Mouse (Mus musculus) kidney, embryonic 16.5 days (tissue): ENCODE data around the gene Nudt13. TPM values are rescaled to one million over a fixed set of nuclear protein-coding genes. Genes with fewer than 3 reads are reported as not detected.
A peak's percentile ranks its signal among the peaks of the same experiment; 100 is the strongest.

Source experiments
- ATAC-seq: fragments of 200-750 bp; cut with Nextera tagmentation; 2 replicates; pipeline ENCODE4 v1.8.0; 2017; ENCODE audit warnings: moderate TSS enrichment; ENCODE audit not compliant: low FRiP score, low TSS enrichment
- H3K27ac ChIP-seq: fragments of 300-500 bp; sonication (generic); 2 replicates; pipeline ENCODE4 v1.5.1; 2014; ENCODE audit warnings: low read length
- H3K27me3 ChIP-seq: fragments of 300-500 bp; sonication (generic); 2 replicates; pipeline ENCODE4 v1.6.1; 2014; ENCODE audit warnings: low read length, control low read depth, mixed read lengths; ENCODE audit not compliant: insufficient read depth
- H3K36me3 ChIP-seq: fragments of 300-500 bp; sonication (generic); 2 replicates; pipeline ENCODE4 v1.6.1; 2014; ENCODE audit warnings: low read length, control low read depth, mixed read lengths; ENCODE audit not compliant: insufficient read depth
- H3K4me1 ChIP-seq: fragments of 300-500 bp; sonication (generic); 2 replicates; pipeline ENCODE4 v1.6.1; 2014; ENCODE audit warnings: low read length, control low read depth, mixed read lengths; ENCODE audit not compliant: insufficient read depth
- H3K4me2 ChIP-seq: fragments of 300-500 bp; sonication (generic); replicated peaks from 2 replicates; pipeline ENCODE4 v1.6.1; 2014; ENCODE audit warnings: low read depth, low read length
- H3K4me3 ChIP-seq: fragments of 300-500 bp; sonication (generic); 2 replicates; pipeline ENCODE4 v1.5.1; 2014; ENCODE audit warnings: mild to moderate bottlenecking, low read length
- H3K9ac ChIP-seq: fragments of 300-500 bp; sonication (generic); replicated peaks from 2 replicates; pipeline ENCODE4 v1.6.1; 2014; ENCODE audit warnings: low read length
- H3K9me3 ChIP-seq: fragments of 300-500 bp; sonication (generic); 2 replicates; pipeline ENCODE4 v1.6.1; 2016; ENCODE audit warnings: low read length, control low read depth
- WGBS: fragments of 180-500 bp; shearing (Covaris S2); extraction: QIAGEN DNeasy Blood & Tissue Kit; methylation state at CpG from one replicate; pipeline ENCODE4 v1.1.7; 2014; 5-methylcytosine and 5-hydroxymethylcytosine counted together
- polyA plus RNA-seq: library from polyadenylated mRNA; unstranded; fragments of >200 nt; fragmentation: Nextera tagmentation; extraction: Ambion mirVana; gene quantifications from 2 replicates; pipeline ENCODE4 v1.2.1, GENCODE M21; 2015

The Nudt13 gene
- 13.9 and 21.0 TPM in 2 replicates for polyA plus RNA-seq

DNA sequence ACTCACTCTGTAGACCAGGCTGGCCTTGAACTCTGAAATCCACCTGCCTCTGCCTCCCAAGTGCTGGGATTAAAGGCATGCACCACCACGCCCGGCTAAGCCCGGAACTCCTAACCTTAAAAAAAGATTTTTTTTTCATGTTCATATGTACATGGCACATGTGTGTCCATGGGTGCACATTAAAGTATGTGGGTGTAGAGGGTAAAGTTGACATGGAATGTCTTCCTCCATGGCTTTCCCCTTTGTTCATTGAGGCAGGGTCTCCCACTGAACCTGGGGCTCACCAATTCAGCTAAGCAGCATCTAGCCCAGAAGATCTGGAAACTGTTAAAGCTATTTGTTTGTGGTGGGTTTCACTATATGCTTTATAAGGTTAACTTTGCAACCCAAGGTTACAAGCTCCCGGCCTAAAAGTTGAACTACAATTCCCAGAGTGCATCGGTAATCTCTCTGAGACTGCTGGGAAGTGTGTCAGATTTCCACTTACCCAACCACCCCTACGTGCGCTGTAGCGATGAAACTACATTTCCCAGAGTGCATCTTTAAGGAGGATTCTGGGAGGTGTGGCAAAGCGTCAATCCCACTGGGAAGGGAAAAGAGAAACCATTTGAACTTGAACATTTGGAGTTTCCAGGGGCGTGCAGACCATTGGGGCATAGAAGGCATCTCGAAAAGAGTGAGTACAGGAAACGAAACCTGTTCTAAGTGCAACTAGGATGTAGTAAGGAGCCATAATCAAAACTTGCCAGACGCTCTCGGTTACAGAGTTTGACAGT lies at the start of gene Nudt13:
Gene Nudt13 (plus strand): TSS at position 581 of the 776 bp plus-strand sequence.
- WGBS = 22% methylated on average over 14 of the region's 14 CpGs
- Histone ChIP-seq H3K4me1 (peaks cover 11% of the 10 kb centered on the region), H3K4me2 (peak within 1 kb of the TSS; percentile 63), H3K36me3 (no peaks in the 10 kb centered on the region), H3K9ac (peak within 1 kb of the TSS; percentile 71), H3K27me3 (no peaks in the 10 kb centered on the region), H3K27ac (no peak within 1 kb of the TSS), H3K4me3 (peak within 1 kb of the TSS; percentile 65), H3K9me3 (no peaks in the 10 kb centered on the region)
- ATAC-seq = peak; percentile 98

- Histone ChIP-seq H3K4me2 (no peak overlapping the region), H3K4me3 (no peak overlapping the region), H3K27ac (no peak overlapping the region), H3K27me3 (no peaks in the 10 kb centered on the region), H3K9me3 (no peaks in the 10 kb centered on the region), H3K9ac (no peak overlapping the region), H3K36me3 (no peaks in the 10 kb centered on the region), H3K4me1 (peaks cover 10% of the 10 kb centered on the region; the same call in 1 of the 2 replicates)
- WGBS = 66% methylated on average over 2 of the region's 2 CpGs
- no peak for ATAC-seq
These were observed 49.2 kb upstream of the Nudt13 start for GRCm38 (mm10) chr14:20245318-20245717.

GRCm38 (mm10) chr14:20245861-20246260 lies 48.6 kb upstream of the Nudt13 start:
- H3K4me2 ChIP-seq = no peak overlapping the region
- no peaks in the 10 kb centered on the region for H3K9me3 ChIP-seq
- no peak overlapping the region for H3K9ac ChIP-seq
- no peak overlapping the region for H3K4me3 ChIP-seq
- H3K36me3 ChIP-seq = no peaks in the 10 kb centered on the region
- H3K27ac ChIP-seq = no peak overlapping the region
- no peaks in the 10 kb centered on the region for H3K27me3 ChIP-seq
- WGBS = 68% methylated on average over 5 of the region's 5 CpGs
- no peak for ATAC-seq
- peaks cover 10% of the 10 kb centered on the region; the same call in 1 of the 2 replicates for H3K4me1 ChIP-seq

DNA sequence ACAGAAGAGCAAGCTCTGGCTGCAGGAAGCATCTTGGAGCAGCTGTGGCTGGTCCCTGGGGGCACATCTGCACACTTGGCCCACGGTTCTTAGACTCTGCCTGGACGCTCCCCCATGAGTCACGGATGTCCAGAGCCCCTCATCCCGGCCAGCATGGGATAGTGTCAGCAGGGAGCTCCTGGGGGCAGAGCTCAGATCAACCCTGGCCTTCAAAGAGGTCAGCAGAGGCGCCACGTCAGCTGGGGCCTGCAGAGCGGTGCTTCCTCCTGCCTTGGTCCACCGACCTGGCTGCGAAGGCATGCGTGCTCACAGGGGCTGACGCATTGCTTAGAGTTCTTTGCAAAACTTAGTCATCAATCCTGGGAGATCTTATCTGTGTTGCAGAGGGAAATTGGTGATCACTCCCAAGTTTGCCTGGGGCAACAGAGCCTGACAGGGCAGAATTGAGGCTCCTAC lies 47.7 kb upstream of the Nudt13 start:
- H3K9me3 ChIP-seq = no peaks in the 10 kb centered on the region
- no peaks in the 10 kb centered on the region for H3K36me3 ChIP-seq
- H3K27me3 ChIP-seq = no peaks in the 10 kb centered on the region
- H3K4me1 ChIP-seq = peaks cover 10% of the 10 kb centered on the region; the same call in 1 of the 2 replicates
- no peak overlapping the region for H3K27ac ChIP-seq
- ATAC-seq = peak; percentile 49; the same call in 1 of the 2 replicates
- H3K4me3 ChIP-seq = no peak overlapping the region
- H3K4me2 ChIP-seq = no peak overlapping the region
- 43% methylated on average over 11 of the region's 11 CpGs for WGBS
- no peak overlapping the region for H3K9ac ChIP-seq

DNA sequence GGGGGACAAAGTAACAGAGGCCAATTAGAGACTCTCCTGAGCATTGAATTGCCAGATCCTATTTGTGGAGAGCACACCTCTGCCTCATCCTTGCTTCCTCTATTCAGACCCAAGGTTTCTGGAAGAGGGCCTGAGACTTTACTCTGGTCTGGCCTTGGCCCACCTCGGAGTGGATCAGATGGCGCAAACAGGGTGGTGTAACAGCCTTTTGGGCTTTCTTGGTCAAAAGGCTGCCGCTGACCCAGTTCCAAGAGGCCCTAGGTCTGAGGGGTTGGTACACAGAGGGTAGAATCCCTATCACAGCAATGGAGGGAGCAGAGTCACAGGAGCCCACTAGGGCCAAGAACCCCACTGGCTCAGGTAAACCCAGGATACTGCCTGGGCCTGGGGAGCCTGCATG lies 46.5 kb upstream of the Nudt13 start:
- no peak overlapping the region for H3K4me3 ChIP-seq
- H3K4me1 ChIP-seq = peaks cover 7% of the 10 kb centered on the region; the same call in 1 of the 2 replicates
- H3K27ac ChIP-seq = no peak overlapping the region
- H3K36me3 ChIP-seq = no peaks in the 10 kb centered on the region
- WGBS = 99% methylated on average over 3 of the region's 3 CpGs
- no peak overlapping the region for H3K9ac ChIP-seq
- no peak for ATAC-seq
- no peak overlapping the region for H3K4me2 ChIP-seq
- no peaks in the 10 kb centered on the region for H3K9me3 ChIP-seq
- H3K27me3 ChIP-seq = no peaks in the 10 kb centered on the region

DNA sequence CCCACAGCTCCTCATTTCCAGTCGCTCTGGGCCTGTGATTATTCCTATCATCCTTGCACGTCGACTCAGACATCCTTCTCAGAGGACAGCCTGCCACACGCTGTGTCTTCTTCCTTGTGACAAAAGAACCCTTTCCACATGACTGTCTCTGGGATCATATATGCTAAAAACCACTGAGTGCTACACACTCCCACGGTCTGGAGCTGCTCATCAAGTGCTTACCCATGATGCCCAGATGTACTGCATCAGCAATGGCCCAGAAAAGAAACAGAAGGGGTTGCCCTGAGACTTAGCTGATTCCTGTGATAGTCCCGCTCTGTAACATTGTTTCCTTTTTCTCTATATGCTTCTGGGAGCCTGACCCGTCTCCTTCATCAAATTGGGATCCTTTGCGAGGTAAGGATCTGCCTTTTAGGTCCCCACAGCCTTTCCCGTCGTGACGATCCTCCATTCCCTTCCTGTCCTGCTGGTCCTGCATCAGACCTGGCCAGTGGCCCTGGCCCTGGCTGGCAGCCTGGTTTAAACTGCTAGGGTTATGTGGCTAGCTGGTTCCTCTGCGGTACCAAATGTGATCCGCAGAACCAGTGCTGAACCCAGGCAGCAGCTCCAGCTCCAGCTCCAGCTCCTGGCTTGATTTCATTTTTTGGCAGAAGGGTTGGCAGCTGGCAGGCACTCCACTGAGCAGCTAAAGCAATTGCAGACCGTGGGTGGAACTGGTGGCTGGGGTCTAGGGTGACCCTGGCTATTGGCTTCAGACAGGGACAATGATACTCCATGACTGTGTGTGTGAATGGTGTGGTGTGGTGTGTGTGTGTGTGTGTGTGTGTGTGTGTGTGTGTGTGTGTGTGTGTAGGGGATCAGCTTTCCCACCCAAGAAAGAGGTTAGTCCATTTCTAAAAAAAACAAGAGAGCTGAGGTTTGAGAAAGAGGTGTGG lies 44.0 kb upstream of the Nudt13 start:
- Histone ChIP-seq H3K4me3 (no peak overlapping the region), H3K36me3 (no peaks in the 10 kb centered on the region), H3K27ac (no peak overlapping the region), H3K4me1 (0 out of 2 replicates have a peak, but pooled peaks cover 3% of the 10 kb centered on the region), H3K27me3 (no peaks in the 10 kb centered on the region), H3K9me3 (no peaks in the 10 kb centered on the region), H3K4me2 (no peak overlapping the region), H3K9ac (no peak overlapping the region)
- 70% methylated on average over 14 of the region's 14 CpGs for WGBS
- no peak for ATAC-seq

DNA sequence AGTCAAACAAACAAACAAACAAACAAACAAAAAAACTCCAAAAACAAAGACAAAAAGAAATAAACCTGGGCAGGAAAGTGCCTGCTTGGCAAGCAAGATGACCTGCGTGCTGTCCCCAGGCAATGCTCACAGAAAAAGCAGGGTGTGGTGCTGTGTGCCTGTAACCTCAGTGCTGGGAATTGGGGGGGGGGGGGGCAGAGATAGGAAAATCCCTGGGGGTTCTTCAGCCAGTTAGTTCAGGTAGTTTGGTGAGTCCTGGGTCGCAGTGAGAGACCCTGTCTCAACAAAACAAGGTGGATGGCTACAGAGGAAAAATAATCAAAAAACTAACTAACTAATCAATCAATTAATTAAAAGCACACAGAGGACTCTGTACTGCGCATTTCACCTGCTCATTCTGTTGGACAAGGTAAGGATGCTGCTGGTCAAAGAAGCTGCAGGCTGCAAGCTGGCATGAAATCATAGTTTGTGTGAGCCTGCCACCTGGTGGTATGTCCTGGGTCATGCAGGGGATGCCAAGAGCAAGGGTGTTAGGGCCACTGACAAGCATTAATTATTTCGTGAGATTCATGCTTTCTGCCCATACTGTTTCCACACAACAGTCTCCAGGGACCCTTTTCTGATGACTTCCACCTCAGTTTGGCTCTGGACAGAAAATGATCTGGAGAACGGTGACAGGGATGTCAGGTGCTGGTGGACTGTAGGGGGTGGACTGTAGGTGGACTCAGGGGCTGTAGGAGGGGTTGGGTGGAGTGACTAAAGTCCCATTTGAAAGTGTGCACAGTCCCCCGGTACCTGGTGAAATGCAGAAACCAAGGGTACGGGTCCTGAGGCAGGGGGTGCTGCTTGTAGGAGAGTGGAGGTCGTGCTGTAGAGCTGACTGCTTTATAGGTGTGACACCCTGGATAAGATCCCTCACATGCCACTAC lies 36.0 kb upstream of the Nudt13 start:
- Histone ChIP-seq H3K9me3 (no peaks in the 10 kb centered on the region), H3K27me3 (peaks cover 12% of the 10 kb centered on the region; the same call in 1 of the 2 replicates), H3K9ac (no peak overlapping the region), H3K36me3 (no peaks in the 10 kb centered on the region), H3K27ac (no peak overlapping the region), H3K4me1 (no peaks in the 10 kb centered on the region), H3K4me3 (no peak overlapping the region), H3K4me2 (no peak overlapping the region)
- WGBS = 55% methylated on average over 8 of the region's 8 CpGs
- ATAC-seq = peak; percentile 60

DNA sequence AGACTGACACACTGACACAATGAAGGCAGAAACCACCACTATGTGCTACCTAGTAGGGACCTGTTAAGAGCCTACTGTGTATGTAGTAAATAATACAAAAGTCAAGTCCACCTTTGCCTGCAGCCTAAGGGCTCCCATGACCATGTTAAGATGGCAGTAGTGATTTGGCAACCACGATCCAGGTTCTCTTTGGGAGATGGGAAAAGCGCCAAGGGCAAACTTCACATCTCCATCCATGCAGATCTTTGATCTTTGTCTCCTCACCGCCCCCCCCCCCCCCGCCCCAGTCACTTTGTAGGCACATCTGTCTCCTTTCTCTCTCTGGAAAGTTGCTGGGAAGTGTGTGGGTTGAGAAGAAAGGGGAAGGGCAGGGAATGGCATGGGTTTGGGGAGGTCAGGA lies 32.2 kb upstream of the Nudt13 start:
- no peaks in the 10 kb centered on the region for H3K9me3 ChIP-seq
- no peak overlapping the region for H3K9ac ChIP-seq
- ATAC-seq = no peak
- H3K27ac ChIP-seq = no peak overlapping the region
- H3K36me3 ChIP-seq = no peaks in the 10 kb centered on the region
- H3K4me2 ChIP-seq = no peak overlapping the region
- H3K4me1 ChIP-seq = no peaks in the 10 kb centered on the region
- no peak overlapping the region for H3K4me3 ChIP-seq
- peaks cover 10% of the 10 kb centered on the region; the same call in 1 of the 2 replicates for H3K27me3 ChIP-seq
- WGBS = 61% methylated on average over 4 of the region's 4 CpGs

DNA sequence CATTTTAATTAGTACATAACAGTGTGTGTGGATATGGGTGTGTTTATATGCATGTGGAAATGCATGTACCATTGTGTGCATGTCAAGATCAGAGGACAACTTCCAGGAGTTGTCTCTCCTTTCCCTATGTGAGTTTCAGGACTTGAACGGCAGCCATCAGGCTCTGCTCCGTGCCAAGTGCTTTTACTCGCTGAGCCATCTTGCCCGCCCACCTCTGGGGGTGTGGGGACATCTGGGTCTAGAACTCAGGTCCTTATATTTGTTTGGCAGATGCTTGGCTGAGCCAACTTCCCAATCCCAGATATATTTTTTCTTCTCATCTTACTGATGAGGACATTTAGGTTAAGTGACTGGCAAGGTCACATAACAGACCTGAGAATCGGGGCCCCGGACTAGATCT lies 26.1 kb upstream of the Nudt13 start:
- 78% methylated on average over 6 of the region's 6 CpGs for WGBS
- Histone ChIP-seq H3K4me2 (no peak overlapping the region), H3K4me1 (no peaks in the 10 kb centered on the region), H3K36me3 (no peaks in the 10 kb centered on the region), H3K9me3 (no peaks in the 10 kb centered on the region), H3K9ac (no peak overlapping the region), H3K27me3 (no peaks in the 10 kb centered on the region), H3K27ac (no peak overlapping the region), H3K4me3 (no peak overlapping the region)
- no peak for ATAC-seq
